Mouse (Mus musculus) myocyte (in vitro differentiated cells): Measurements from ENCODE around the gene Asb13.

ENCODE experiments used
- CEBPB ChIP-seq: IDR thresholded peaks from 2 replicates; pipeline ENCODE4 v1.6.1; 2011; ENCODE audit warnings: mild to moderate bottlenecking, moderate library complexity; ENCODE audit not compliant: poor library complexity, insufficient read depth, severe bottlenecking
- MAX ChIP-seq: IDR thresholded peaks from one replicate; pipeline ENCODE4 v1.6.1; 2011; ENCODE audit warnings: low read depth, mild to moderate bottlenecking, control low read depth
- MYOG ChIP-seq, 3 experiments: IDR thresholded peaks; one replicate each; pipeline ENCODE4 v1.6.1; 2011; ENCODE audit warnings: control low read depth in 2 of 3, low read depth in 2 of 3, mild to moderate bottlenecking in 2 of 3; ENCODE audit not compliant: insufficient read length in 2 of 3, control insufficient read depth in 1 of 3, insufficient read depth in 1 of 3
- POLR2A ChIP-seq: IDR thresholded peaks from one replicate; pipeline ENCODE4 v1.6.1; 2011; ENCODE audit warnings: low read depth, mild to moderate bottlenecking, control low read depth, moderate library complexity; ENCODE audit not compliant: insufficient read length
- POLR2AphosphoS2 ChIP-seq: IDR thresholded peaks from one replicate; pipeline ENCODE4 v1.6.1; 2011; ENCODE audit warnings: low read depth, control low read depth; ENCODE audit not compliant: insufficient read length
- SRF ChIP-seq: IDR thresholded peaks from one replicate; pipeline ENCODE4 v1.6.1; 2011; ENCODE audit warnings: low read depth; ENCODE audit not compliant: control insufficient read depth, insufficient read length
- TCF12 ChIP-seq: IDR thresholded peaks from one replicate; pipeline ENCODE4 v1.6.1; 2011; ENCODE audit warnings: mild to moderate bottlenecking, control low read depth; ENCODE audit not compliant: poor library complexity, insufficient read depth, severe bottlenecking
- TCF3 ChIP-seq: IDR thresholded peaks from one replicate; pipeline ENCODE4 v1.6.1; 2011; ENCODE audit warnings: low read depth, control low read depth; ENCODE audit not compliant: insufficient read length
- USF1 ChIP-seq: IDR thresholded peaks from one replicate; pipeline ENCODE4 v1.6.1; 2011; ENCODE audit warnings: low read depth, mild to moderate bottlenecking, control low read depth, moderate library complexity

GRCm38 (mm10) chr13:3670039-3670438 lies 36.2 kb downstream of the Asb13 start:
- TF ChIP-seq POLR2A, result no peak
- no peak for TF ChIP-seq USF1
- TF ChIP-seq TCF3, result peak; percentile 78
- TF ChIP-seq MYOG (IDR thresholded peaks at IDR 0.05; ENCODE audit: control insufficient read depth in 1 of 3, insufficient read depth in 1 of 3, insufficient read length in 2 of 3, low read depth in 2 of 3), result peak in 2 of 3 experiments; percentile 71 to 82
- peak; percentile 66 for TF ChIP-seq TCF12
- TF ChIP-seq SRF, result no peak
- no peak for TF ChIP-seq CEBPB
- no peak for TF ChIP-seq POLR2AphosphoS2
- TF ChIP-seq MAX, result no peak
